Mouse (Mus musculus) liver, embryonic 11.5 days (tissue): ENCODE measurements at regions not wholly inside any gene's neighbourhood (a gene's known extent, or its start where the extent isn't known, plus 50 kb on each side); places are given as distances from the start of the nearest gene placed in this dataset.

Experiments used
- ATAC-seq: fragments of 200-750 bp; cut with Nextera tagmentation; replicated peaks from 2 replicates; pipeline ENCODE4 v1.8.0; 2017; ENCODE audit warnings: moderate number of reproducible peaks, mild to moderate bottlenecking, moderate TSS enrichment, moderate library complexity; ENCODE audit not compliant: low FRiP score
- DNase-seq: peaks from one replicate; pipeline ENCODE4 v3.0.0-alpha.2; 2017; ENCODE audit warnings: low spot score
- H3K27ac ChIP-seq: fragments of 300-500 bp; sonication (generic); 2 replicates; pipeline ENCODE4 v1.5.1; 2014; ENCODE audit warnings: mild to moderate bottlenecking, low read depth, low read length, control low read depth
- H3K27me3 ChIP-seq: fragments of 300-500 bp; sonication (generic); replicated peaks from 2 replicates; pipeline ENCODE4 v1.6.1; 2014; ENCODE audit warnings: low read length, mixed read lengths; ENCODE audit not compliant: control insufficient read depth, insufficient read depth
- H3K36me3 ChIP-seq: fragments of 300-500 bp; sonication (generic); 2 replicates; pipeline ENCODE4 v1.6.1; 2014; ENCODE audit warnings: mild to moderate bottlenecking, low read length, moderate library complexity, mixed read lengths; ENCODE audit not compliant: control insufficient read depth, insufficient read depth
- H3K4me1 ChIP-seq: fragments of 300-500 bp; sonication (generic); replicated peaks from 2 replicates; pipeline ENCODE4 v1.6.1; 2014; ENCODE audit warnings: low read length, mixed read lengths; ENCODE audit not compliant: control insufficient read depth, insufficient read depth
- H3K4me2 ChIP-seq: fragments of 300-500 bp; sonication (generic); 2 replicates; pipeline ENCODE4 v1.6.1; 2014; ENCODE audit warnings: mild to moderate bottlenecking, control low read depth, moderate library complexity
- H3K4me3 ChIP-seq: fragments of 300-500 bp; sonication (generic); 2 replicates; pipeline ENCODE4 v1.5.1; 2014; ENCODE audit warnings: low read depth, low read length, control low read depth
- H3K9ac ChIP-seq: fragments of 300-500 bp; sonication (generic); 2 replicates; pipeline ENCODE4 v1.6.1; 2014; ENCODE audit warnings: low read depth, low read length, control low read depth
- H3K9me3 ChIP-seq: fragments of 300-500 bp; sonication (generic); 2 replicates; pipeline ENCODE4 v1.6.1; 2016; ENCODE audit warnings: low read length, inconsistent platforms, mixed read lengths; ENCODE audit not compliant: control insufficient read depth
- whole genome bisulfite sequencing: fragments of 180-500 bp; shearing (Covaris S2); extraction: QIAGEN DNeasy Blood & Tissue Kit; methylation state at CpG from one replicate; pipeline ENCODE4 v1.1.7; 2014; 5-methylcytosine and 5-hydroxymethylcytosine counted together

DNA sequence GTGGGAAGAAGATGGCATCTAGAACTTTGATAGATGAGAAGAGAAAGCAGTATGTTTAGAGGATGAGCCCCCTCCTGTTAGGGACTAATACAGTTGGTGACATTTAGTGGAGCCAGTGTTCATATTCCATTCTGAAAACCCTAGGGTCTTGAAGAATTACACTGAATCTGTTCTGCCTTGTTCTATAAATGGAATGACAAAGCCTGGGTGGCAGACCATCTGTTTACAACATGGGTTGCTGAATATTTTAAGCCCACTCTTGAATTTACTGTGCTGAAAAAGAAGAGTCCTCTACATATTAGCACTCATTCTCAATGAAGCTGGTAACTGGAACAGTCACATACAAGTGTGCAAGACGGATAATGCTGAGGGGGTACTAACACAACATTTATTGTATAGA lies 704.6 kb downstream of the Robo2 start:
- 86% methylated on average over 1 of the region's 1 CpGs for WGBS

DNA sequence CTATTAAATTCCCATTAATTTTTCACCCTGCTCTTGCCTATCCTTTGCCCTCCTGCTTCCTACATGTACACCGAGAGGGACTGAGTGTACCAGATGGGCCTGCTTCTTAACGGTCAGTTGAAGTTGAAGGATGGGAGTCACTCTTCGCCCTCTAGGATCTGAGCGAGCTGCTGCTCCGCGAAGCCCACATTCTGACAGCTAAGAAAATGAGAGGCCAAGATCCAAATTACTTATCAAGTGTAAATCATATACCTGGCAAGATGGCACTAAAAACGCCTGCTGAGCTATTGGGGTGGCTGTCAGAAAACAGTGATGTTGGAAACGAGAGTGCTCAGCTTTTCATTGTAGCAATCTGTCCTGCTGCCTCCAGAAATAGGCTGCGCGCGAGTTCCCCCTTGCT lies 722.4 kb downstream of the Robo2 start:
- ATAC-seq (no peak), DNase-seq (no peak)
- Histone ChIP-seq H3K36me3 (no peaks in the 10 kb centered on the region), H3K27ac (no peak overlapping the region), H3K9me3 (no peaks in the 10 kb centered on the region), H3K4me3 (no peak overlapping the region), H3K4me1 (no peaks in the 10 kb centered on the region), H3K4me2 (no peak overlapping the region), H3K27me3 (no peaks in the 10 kb centered on the region), H3K9ac (no peak overlapping the region)
- WGBS = 80% methylated on average over 11 of the region's 11 CpGs

More for the DNA sequence above, 704.6 kb downstream of the Robo2 start:
- Histone ChIP-seq H3K4me2 (no peak overlapping the region), H3K4me3 (no peak overlapping the region), H3K9me3 (no peaks in the 10 kb centered on the region), H3K27me3 (no peaks in the 10 kb centered on the region), H3K36me3 (no peaks in the 10 kb centered on the region), H3K9ac (no peak overlapping the region), H3K4me1 (no peaks in the 10 kb centered on the region), H3K27ac (no peak overlapping the region)
- ATAC-seq (no peak), DNase-seq (no peak)

- H3K27me3 ChIP-seq = no peaks in the 10 kb centered on the region
- no peak overlapping the region for H3K4me3 ChIP-seq
- no peaks in the 10 kb centered on the region for H3K9me3 ChIP-seq
- H3K9ac ChIP-seq = no peak overlapping the region
- no peaks in the 10 kb centered on the region for H3K4me1 ChIP-seq
- H3K4me2 ChIP-seq = no peak overlapping the region
- WGBS = 89% methylated on average over 10 of the region's 10 CpGs
- H3K36me3 ChIP-seq = no peaks in the 10 kb centered on the region
- no peak for DNase-seq
- ATAC-seq = no peak
- no peak overlapping the region for H3K27ac ChIP-seq
Measured at GRCm38 (mm10) chr16:73679804-73680203, 731.8 kb downstream of the Robo2 start.

DNA sequence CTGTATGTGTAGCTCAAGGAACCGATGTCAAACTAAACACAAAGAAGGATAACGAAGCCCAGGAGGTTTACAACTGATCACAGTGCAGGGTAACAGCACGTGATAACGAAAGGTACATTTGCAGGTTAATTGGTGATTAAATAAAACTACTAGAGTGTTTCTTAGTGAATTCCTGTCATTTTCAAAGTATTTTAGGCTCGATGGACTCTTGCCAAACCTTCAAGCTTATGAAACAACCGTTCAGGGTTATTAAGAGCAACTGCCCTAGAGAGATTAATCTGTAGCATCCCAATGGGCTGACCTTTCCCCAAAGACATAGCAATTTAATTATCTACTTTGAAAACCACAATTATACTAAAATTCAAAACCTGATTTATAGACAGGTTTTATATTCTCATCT lies 741.1 kb downstream of the Robo2 start:
- no peak for DNase-seq
- no peak for ATAC-seq
- WGBS = 67% methylated on average over 6 of the region's 6 CpGs
- Histone ChIP-seq H3K4me1 (no peaks in the 10 kb centered on the region), H3K36me3 (no peaks in the 10 kb centered on the region), H3K9me3 (no peaks in the 10 kb centered on the region), H3K4me3 (no peak overlapping the region), H3K9ac (no peak overlapping the region), H3K27me3 (no peaks in the 10 kb centered on the region), H3K4me2 (no peak overlapping the region), H3K27ac (no peak overlapping the region)

DNA sequence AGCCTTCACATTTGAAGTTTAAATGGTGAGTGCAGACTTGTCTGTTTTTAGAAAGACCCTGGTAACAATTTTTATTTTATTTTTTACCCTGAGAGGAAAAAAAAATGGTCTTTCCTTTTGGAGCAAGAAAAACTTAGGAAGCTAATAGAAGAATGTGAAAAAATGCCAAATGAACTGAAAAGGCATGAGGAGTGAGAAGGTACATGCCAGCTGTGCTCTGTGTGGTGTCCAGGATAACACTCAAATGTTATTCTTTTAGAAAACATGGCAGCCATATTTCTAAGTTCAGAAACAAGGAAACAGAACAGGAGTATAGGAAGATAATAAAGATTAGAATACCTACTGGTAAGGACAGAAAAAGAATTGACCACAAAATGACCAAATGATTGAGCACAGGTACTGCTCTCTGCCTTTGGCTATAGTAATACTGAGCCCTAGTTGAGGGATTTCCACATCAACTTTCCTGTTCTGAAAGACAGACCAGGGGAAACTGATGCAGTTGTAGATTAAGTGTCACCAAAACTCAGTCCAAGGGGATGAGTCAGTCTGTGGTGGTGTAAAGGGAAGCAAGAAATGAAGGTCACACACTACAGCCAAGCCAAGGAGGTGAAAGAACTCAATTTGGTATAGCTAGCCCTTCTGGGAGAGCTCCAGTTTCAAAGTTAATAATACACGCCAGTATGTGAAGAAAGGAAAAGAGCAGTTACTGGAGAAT lies 758.5 kb downstream of the Robo2 start:
- no peaks in the 10 kb centered on the region for H3K4me1 ChIP-seq
- no peak overlapping the region for H3K9ac ChIP-seq
- no peak overlapping the region for H3K4me2 ChIP-seq
- no peaks in the 10 kb centered on the region for H3K27me3 ChIP-seq
- H3K9me3 ChIP-seq = no peaks in the 10 kb centered on the region
- DNase-seq = no peak
- H3K36me3 ChIP-seq = no peaks in the 10 kb centered on the region
- WGBS = 89% methylated on average over 1 of the region's 1 CpGs
- no peak for ATAC-seq
- no peak overlapping the region for H3K4me3 ChIP-seq
- no peak overlapping the region for H3K27ac ChIP-seq

GRCm38 (mm10) chr16:73647201-73647782 lies 764.3 kb downstream of the Robo2 start:
- no peak overlapping the region for H3K9ac ChIP-seq
- DNase-seq (no peak), ATAC-seq (no peak)
- H3K4me3 ChIP-seq = no peak overlapping the region
- H3K9me3 ChIP-seq = no peaks in the 10 kb centered on the region
- H3K4me1 ChIP-seq = no peaks in the 10 kb centered on the region
- no peaks in the 10 kb centered on the region for H3K36me3 ChIP-seq
- peak overlapping the region; percentile 9; the same call in 1 of the 2 replicates for H3K4me2 ChIP-seq
- no peaks in the 10 kb centered on the region for H3K27me3 ChIP-seq
- H3K27ac ChIP-seq = no peak overlapping the region
- 58% methylated on average over 19 of the region's 19 CpGs for WGBS

- no peaks in the 10 kb centered on the region for H3K4me1 ChIP-seq
- no peaks in the 10 kb centered on the region for H3K9me3 ChIP-seq
- H3K27ac ChIP-seq = no peak overlapping the region
- no peak overlapping the region for H3K4me3 ChIP-seq
- ATAC-seq = no peak
- DNase-seq = no peak
- no peaks in the 10 kb centered on the region for H3K27me3 ChIP-seq
- H3K4me2 ChIP-seq = no peak overlapping the region
- no peak overlapping the region for H3K9ac ChIP-seq
- H3K36me3 ChIP-seq = no peaks in the 10 kb centered on the region
- WGBS = 89% methylated on average over 9 of the region's 9 CpGs
Measured at GRCm38 (mm10) chr16:73613017-73613416, 798.6 kb downstream of the Robo2 start.

DNA sequence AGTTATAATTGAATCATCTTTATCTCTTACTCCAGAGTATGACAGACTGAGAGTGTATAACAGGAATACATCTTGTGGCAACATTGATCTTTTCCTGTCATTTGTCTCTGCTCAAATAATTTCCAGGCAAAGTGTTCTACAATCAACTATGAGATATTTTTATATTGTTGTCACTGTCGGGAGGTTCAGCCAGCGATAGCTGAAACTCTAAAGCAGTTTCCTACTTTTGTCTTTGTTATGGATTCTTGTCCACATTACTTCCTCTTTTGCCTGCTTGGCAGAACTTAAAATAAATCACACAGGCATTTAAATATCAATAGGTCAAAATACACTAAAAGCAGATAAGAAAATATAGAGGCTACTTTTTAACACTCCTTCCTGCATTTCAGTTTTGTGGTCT lies 820.2 kb downstream of the Robo2 start:
- no peak overlapping the region for H3K4me3 ChIP-seq
- H3K9ac ChIP-seq = no peak overlapping the region
- H3K27me3 ChIP-seq = no peaks in the 10 kb centered on the region
- no peaks in the 10 kb centered on the region for H3K9me3 ChIP-seq
- no peak overlapping the region for H3K27ac ChIP-seq
- no peaks in the 10 kb centered on the region for H3K4me1 ChIP-seq
- H3K36me3 ChIP-seq = no peaks in the 10 kb centered on the region
- WGBS = 49% methylated on average over 2 of the region's 2 CpGs
- ATAC-seq (no peak), DNase-seq (no peak)
- H3K4me2 ChIP-seq = no peak overlapping the region

- Histone ChIP-seq H3K9ac (no peak overlapping the region), H3K4me2 (no peak overlapping the region), H3K4me1 (no peaks in the 10 kb centered on the region), H3K27me3 (no peaks in the 10 kb centered on the region), H3K27ac (no peak overlapping the region), H3K36me3 (no peaks in the 10 kb centered on the region), H3K4me3 (no peak overlapping the region), H3K9me3 (no peaks in the 10 kb centered on the region)
- no peak for DNase-seq
- no peak for ATAC-seq
- 78% methylated on average over 7 of the region's 7 CpGs for WGBS
Measured at GRCm38 (mm10) chr16:73561216-73561615, 850.4 kb downstream of the Robo2 start.
